Mouse (Mus musculus) lung, postnatal 0 days (tissue): ENCODE measurements at regions not wholly inside any gene's neighbourhood (a gene's known extent, or its start where the extent isn't known, plus 50 kb on each side); places are given as distances from the start of the nearest gene placed in this dataset.

Experiments
- ATAC-seq: fragments of 200-750 bp; cut with Nextera tagmentation; 2 replicates; pipeline ENCODE4 v1.8.0; 2017; ENCODE audit warnings: moderate library complexity
- DNase-seq: peaks from one replicate; pipeline ENCODE4 v3.0.0-alpha.2; 2016; ENCODE audit warnings: low spot score
- H3K27ac ChIP-seq: fragments of 300-500 bp; sonication (generic); 2 replicates; pipeline ENCODE4 v1.5.1; 2014; ENCODE audit warnings: antibody characterized with exemption, mild to moderate bottlenecking, low read length, mixed read lengths
- H3K27me3 ChIP-seq: fragments of 300-500 bp; sonication (generic); replicated peaks from 2 replicates; pipeline ENCODE4 v1.6.1; 2014; ENCODE audit warnings: low read length, mixed read lengths; ENCODE audit not compliant: insufficient read depth
- H3K36me3 ChIP-seq: fragments of 300-500 bp; sonication (generic); 2 replicates; pipeline ENCODE4 v1.6.1; 2014; ENCODE audit warnings: low read length, mixed read lengths; ENCODE audit not compliant: insufficient read depth
- H3K4me1 ChIP-seq: fragments of 300-500 bp; sonication (generic); 2 replicates; pipeline ENCODE4 v1.6.1; 2014; ENCODE audit warnings: antibody characterized with exemption, low read depth, low read length, mixed read lengths; ENCODE audit not compliant: insufficient read depth
- H3K4me2 ChIP-seq: fragments of 300-500 bp; sonication (generic); replicated peaks from 2 replicates; pipeline ENCODE4 v1.6.1; 2014; ENCODE audit warnings: low read depth, mild to moderate bottlenecking, low read length, moderate library complexity, mixed read lengths
- H3K4me3 ChIP-seq: fragments of 300-500 bp; sonication (generic); 2 replicates; pipeline ENCODE4 v1.5.1; 2014; ENCODE audit warnings: low read depth, low read length
- H3K9ac ChIP-seq: fragments of 300-500 bp; sonication (generic); replicated peaks from 2 replicates; pipeline ENCODE4 v1.6.1; 2014; ENCODE audit warnings: low read depth, mild to moderate bottlenecking
- H3K9me3 ChIP-seq: fragments of 300-500 bp; sonication (generic); 2 replicates; pipeline ENCODE4 v1.6.1; 2016; ENCODE audit warnings: low read length, mixed read lengths
- CTCF ChIP-seq: IDR thresholded peaks from 2 replicates; pipeline ENCODE4 v1.5.1; 2016; ENCODE audit warnings: antibody characterized with exemption, mild to moderate bottlenecking
- EP300 ChIP-seq: IDR thresholded peaks from 2 replicates; pipeline ENCODE4 v1.6.1; 2016; ENCODE audit warnings: antibody characterized with exemption, mild to moderate bottlenecking, control low read depth
- WGBS: fragments of 180-500 bp; shearing (Covaris S2); extraction: QIAGEN DNeasy Blood & Tissue Kit; methylation state at CpG from one replicate; pipeline ENCODE4 v1.1.7; 2014; 5-methylcytosine and 5-hydroxymethylcytosine counted together

- ATAC-seq, result no peak
- H3K4me1 ChIP-seq, result no peaks in the 10 kb centered on the region
- no peaks in the 10 kb centered on the region for H3K27me3 ChIP-seq
- WGBS, result 82% methylated on average over 3 of the region's 3 CpGs
- TF ChIP-seq CTCF (no peak), EP300 (no peak)
- no peak overlapping the region for H3K27ac ChIP-seq
- DNase-seq, result no peak
- no peaks in the 10 kb centered on the region for H3K9me3 ChIP-seq
- H3K4me2 ChIP-seq, result no peak overlapping the region
- H3K9ac ChIP-seq, result no peak overlapping the region
- no peak overlapping the region for H3K4me3 ChIP-seq
- no peaks in the 10 kb centered on the region for H3K36me3 ChIP-seq
These were observed 649.3 kb downstream of the Tmem114 start for GRCm38 (mm10) chr16:7775635-7776034.

- no peak overlapping the region for H3K4me2 ChIP-seq
- no peak for ATAC-seq
- H3K9ac ChIP-seq, result no peak overlapping the region
- H3K27me3 ChIP-seq, result no peaks in the 10 kb centered on the region
- no peak overlapping the region for H3K4me3 ChIP-seq
- DNase-seq, result no peak
- TF ChIP-seq EP300, result no peak
- no peak for TF ChIP-seq CTCF
- no peaks in the 10 kb centered on the region for H3K4me1 ChIP-seq
- no peak overlapping the region for H3K27ac ChIP-seq
- no peaks in the 10 kb centered on the region for H3K9me3 ChIP-seq
- no peaks in the 10 kb centered on the region for H3K36me3 ChIP-seq
- 39% methylated on average over 1 of the region's 1 CpGs for WGBS
These were observed 656.5 kb downstream of the Tmem114 start for GRCm38 (mm10) chr16:7768433-7768832.

- no peak overlapping the region for H3K4me2 ChIP-seq
- H3K4me1 ChIP-seq, result no peaks in the 10 kb centered on the region
- H3K4me3 ChIP-seq, result no peak overlapping the region
- 66% methylated on average over 4 of the region's 4 CpGs for WGBS
- H3K9me3 ChIP-seq, result no peaks in the 10 kb centered on the region
- DNase-seq, result no peak
- ATAC-seq, result no peak
- no peak overlapping the region for H3K27ac ChIP-seq
- H3K27me3 ChIP-seq, result no peaks in the 10 kb centered on the region
- no peak overlapping the region for H3K9ac ChIP-seq
- H3K36me3 ChIP-seq, result no peaks in the 10 kb centered on the region
- TF ChIP-seq EP300, result no peak
- TF ChIP-seq CTCF, result no peak
These were observed 657.2 kb downstream of the Tmem114 start for GRCm38 (mm10) chr16:7767691-7768090.

- no peak overlapping the region for H3K9ac ChIP-seq
- 47% methylated on average over 6 of the region's 6 CpGs for WGBS
- H3K36me3 ChIP-seq, result no peaks in the 10 kb centered on the region
- ATAC-seq (no peak), DNase-seq (no peak)
- TF ChIP-seq EP300 (no peak), CTCF (no peak)
- no peaks in the 10 kb centered on the region for H3K4me1 ChIP-seq
- no peaks in the 10 kb centered on the region for H3K9me3 ChIP-seq
- no peak overlapping the region for H3K4me3 ChIP-seq
- no peaks in the 10 kb centered on the region for H3K27me3 ChIP-seq
- H3K27ac ChIP-seq, result no peak overlapping the region
- no peak overlapping the region for H3K4me2 ChIP-seq
These were observed 660.6 kb downstream of the Tmem114 start for GRCm38 (mm10) chr16:7764383-7764782.

GRCm38 (mm10) chr16:7728186-7728585, 696.8 kb downstream of the Tmem114 start:
- no peaks in the 10 kb centered on the region for H3K9me3 ChIP-seq
- H3K4me1 ChIP-seq, result no peaks in the 10 kb centered on the region
- no peak overlapping the region for H3K4me3 ChIP-seq
- no peak overlapping the region for H3K27ac ChIP-seq
- 59% methylated on average over 2 of the region's 2 CpGs for WGBS
- H3K4me2 ChIP-seq, result no peak overlapping the region
- H3K9ac ChIP-seq, result no peak overlapping the region
- ATAC-seq (no peak), DNase-seq (no peak)
- no peaks in the 10 kb centered on the region for H3K27me3 ChIP-seq
- TF ChIP-seq EP300, result no peak
- no peaks in the 10 kb centered on the region for H3K36me3 ChIP-seq

- WGBS, result 84% methylated on average over 1 of the region's 1 CpGs
- H3K9me3 ChIP-seq, result no peaks in the 10 kb centered on the region
- no peak overlapping the region for H3K4me3 ChIP-seq
- H3K4me2 ChIP-seq, result no peak overlapping the region
- no peaks in the 10 kb centered on the region for H3K4me1 ChIP-seq
- H3K9ac ChIP-seq, result no peak overlapping the region
- no peaks in the 10 kb centered on the region for H3K36me3 ChIP-seq
- H3K27me3 ChIP-seq, result no peaks in the 10 kb centered on the region
- DNase-seq, result no peak
- TF ChIP-seq EP300, result no peak
- no peak for TF ChIP-seq CTCF
- no peak for ATAC-seq
- no peak overlapping the region for H3K27ac ChIP-seq
These were observed 699.7 kb downstream of the Tmem114 start for GRCm38 (mm10) chr16:7725225-7725624.

GRCm38 (mm10) chr16:7701471-7701870, 723.5 kb downstream of the Tmem114 start:
- H3K36me3 ChIP-seq, result no peaks in the 10 kb centered on the region
- ATAC-seq, result no peak
- no peak overlapping the region for H3K4me2 ChIP-seq
- no peaks in the 10 kb centered on the region for H3K27me3 ChIP-seq
- H3K9ac ChIP-seq, result no peak overlapping the region
- DNase-seq, result no peak
- no peak overlapping the region for H3K4me3 ChIP-seq
- no peaks in the 10 kb centered on the region for H3K9me3 ChIP-seq
- H3K4me1 ChIP-seq, result no peaks in the 10 kb centered on the region
- no peak overlapping the region for H3K27ac ChIP-seq
- 40% methylated on average over 4 of the region's 4 CpGs for WGBS
- TF ChIP-seq CTCF, result no peak
- no peak for TF ChIP-seq EP300
